Mouse (Mus musculus) midbrain, postnatal 0 days (tissue): ENCODE results near the gene Borcs6. TPM values are rescaled to one million over a fixed set of nuclear protein-coding genes. Genes with fewer than 3 reads are reported as not detected.

ENCODE experiments used
- ATAC-seq: fragments of 200-750 bp; cut with Nextera tagmentation; 2 replicates; pipeline ENCODE4 v1.8.0; 2017; ENCODE audit warnings: moderate number of reproducible peaks, mild to moderate bottlenecking, moderate TSS enrichment, moderate library complexity; ENCODE audit not compliant: low FRiP score
- DNase-seq: peaks from one replicate; pipeline ENCODE4 v3.0.0-alpha.2; 2015; ENCODE audit warnings: low spot score
- H3K27ac ChIP-seq: fragments of 300-500 bp; sonication (generic); 2 replicates; pipeline ENCODE4 v1.5.1; 2014; ENCODE audit warnings: low read depth, mild to moderate bottlenecking, low read length, mixed read lengths
- H3K27me3 ChIP-seq: fragments of 300-500 bp; sonication (generic); 2 replicates; pipeline ENCODE4 v1.6.1; 2014; ENCODE audit warnings: low read length, control low read depth, mixed read lengths; ENCODE audit not compliant: insufficient read depth
- H3K36me3 ChIP-seq: fragments of 300-500 bp; sonication (generic); 2 replicates; pipeline ENCODE4 v1.6.1; 2014; ENCODE audit warnings: low read length, control low read depth, mixed read lengths; ENCODE audit not compliant: insufficient read depth
- H3K4me1 ChIP-seq: fragments of 300-500 bp; sonication (generic); 2 replicates; pipeline ENCODE4 v1.6.1; 2014; ENCODE audit warnings: mild to moderate bottlenecking, control low read depth, antibody characterized with exemption, low read length, mixed read lengths; ENCODE audit not compliant: insufficient read depth
- H3K4me2 ChIP-seq: fragments of 300-500 bp; sonication (generic); 2 replicates; pipeline ENCODE4 v1.6.1; 2014; ENCODE audit warnings: low read depth, mild to moderate bottlenecking, low read length, mixed read lengths; ENCODE audit not compliant: poor library complexity, severe bottlenecking
- H3K4me3 ChIP-seq: fragments of 300-500 bp; sonication (generic); 2 replicates; pipeline ENCODE4 v1.5.1; 2014; ENCODE audit warnings: low read depth, mild to moderate bottlenecking, low read length, moderate library complexity
- H3K9ac ChIP-seq: fragments of 300-500 bp; sonication (generic); replicated peaks from 2 replicates; pipeline ENCODE4 v1.6.1; 2014; ENCODE audit warnings: mild to moderate bottlenecking, low read length, moderate library complexity, mixed read lengths; ENCODE audit not compliant: poor library complexity, severe bottlenecking
- H3K9me3 ChIP-seq: fragments of 300-500 bp; sonication (generic); 2 replicates; pipeline ENCODE4 v1.6.1; 2016; ENCODE audit warnings: low read length, control low read depth
- CTCF ChIP-seq: IDR thresholded peaks from 2 replicates; pipeline ENCODE4 v1.5.1; 2016; ENCODE audit warnings: antibody characterized with exemption, mild to moderate bottlenecking
- WGBS: fragments of 180-500 bp; shearing (Covaris S2); extraction: QIAGEN DNeasy Blood & Tissue Kit; methylation state at CpG from one replicate; pipeline ENCODE4 v1.1.7; 2014; 5-methylcytosine and 5-hydroxymethylcytosine counted together
- polyA plus RNA-seq: library from polyadenylated mRNA; unstranded; fragments of >200 nt; fragmentation: Nextera tagmentation; extraction: Ambion mirVana; gene quantifications from 2 replicates; pipeline ENCODE4 v1.2.1, GENCODE M21; 2015
- total RNA-seq: library from RNA; depleted of rRNA; stranded (reverse); fragments of >200 nt; gene quantifications from 2 replicates; pipeline ENCODE4 v1.2.3, GENCODE M21; 2014

The Borcs6 gene
- total and polyA plus RNA-seq, 2 experiments from 2014 or later: 21.3 to 33.3 TPM

- no peaks in the 10 kb centered on the region for H3K27me3 ChIP-seq
- DNase-seq (no peak), ATAC-seq (no peak)
- peaks cover 7% of the 10 kb centered on the region; the same call in 1 of the 2 replicates for H3K4me1 ChIP-seq
- TF ChIP-seq CTCF: no peak
- no peak overlapping the region for H3K4me2 ChIP-seq
- peaks cover 79% of the 10 kb centered on the region for H3K36me3 ChIP-seq
- H3K4me3 ChIP-seq: no peak overlapping the region
- no peaks in the 10 kb centered on the region for H3K9me3 ChIP-seq
- no peak overlapping the region for H3K9ac ChIP-seq
- no peak overlapping the region for H3K27ac ChIP-seq
- 93% methylated on average over 14 of the region's 14 CpGs for WGBS
Observed at GRCm38 (mm10) chr11:69104487-69104886, 45.0 kb downstream of the Borcs6 start.

- DNase-seq (no peak), ATAC-seq (no peak)
- no peaks in the 10 kb centered on the region for H3K27me3 ChIP-seq
- H3K9me3 ChIP-seq: no peaks in the 10 kb centered on the region
- peaks cover 79% of the 10 kb centered on the region for H3K36me3 ChIP-seq
- H3K4me2 ChIP-seq: no peak overlapping the region
- no peak overlapping the region for H3K4me3 ChIP-seq
- WGBS: 91% methylated on average over 6 of the region's 6 CpGs
- peaks cover 6% of the 10 kb centered on the region; the same call in 1 of the 2 replicates for H3K4me1 ChIP-seq
- H3K9ac ChIP-seq: no peak overlapping the region
- no peak overlapping the region for H3K27ac ChIP-seq
- TF ChIP-seq CTCF: no peak
Observed at GRCm38 (mm10) chr11:69105227-69105626, 45.7 kb downstream of the Borcs6 start.

GRCm38 (mm10) chr11:69105796-69106195 is 46.3 kb downstream of the Borcs6 start:
- Histone ChIP-seq H3K4me3 (no peak overlapping the region), H3K36me3 (peaks cover 79% of the 10 kb centered on the region), H3K4me1 (no peaks in the 10 kb centered on the region), H3K9ac (no peak overlapping the region), H3K27me3 (no peaks in the 10 kb centered on the region), H3K4me2 (no peak overlapping the region), H3K9me3 (no peaks in the 10 kb centered on the region), H3K27ac (no peak overlapping the region)
- TF ChIP-seq CTCF: no peak
- ATAC-seq (no peak), DNase-seq (no peak)
- 76% methylated on average over 2 of the region's 2 CpGs for WGBS

- Histone ChIP-seq H3K27ac (no peak overlapping the region), H3K4me2 (no peak overlapping the region), H3K4me1 (no peaks in the 10 kb centered on the region; the same call in 1 of the 2 replicates), H3K27me3 (no peaks in the 10 kb centered on the region), H3K36me3 (peaks cover 75% of the 10 kb centered on the region), H3K4me3 (no peak overlapping the region), H3K9me3 (no peaks in the 10 kb centered on the region), H3K9ac (no peak overlapping the region)
- TF ChIP-seq CTCF: no peak
- no peak for ATAC-seq
- WGBS: 95% methylated on average over 11 of the region's 11 CpGs
- DNase-seq: no peak
Observed at GRCm38 (mm10) chr11:69106299-69106698, 46.8 kb downstream of the Borcs6 start.

- Histone ChIP-seq H3K4me1 (no peaks in the 10 kb centered on the region; the same call in 1 of the 2 replicates), H3K36me3 (peaks cover 71% of the 10 kb centered on the region), H3K4me3 (no peak overlapping the region), H3K9me3 (no peaks in the 10 kb centered on the region), H3K27ac (no peak overlapping the region), H3K4me2 (no peak overlapping the region), H3K27me3 (no peaks in the 10 kb centered on the region), H3K9ac (no peak overlapping the region)
- 85% methylated on average over 11 of the region's 11 CpGs for WGBS
- no peak for TF ChIP-seq CTCF
- no peak for DNase-seq
- no peak for ATAC-seq
Observed at GRCm38 (mm10) chr11:69106842-69107241, 47.3 kb downstream of the Borcs6 start.

- no peak overlapping the region for H3K4me3 ChIP-seq
- H3K9me3 ChIP-seq: no peaks in the 10 kb centered on the region
- H3K4me1 ChIP-seq: no peaks in the 10 kb centered on the region; the same call in 1 of the 2 replicates
- no peak for DNase-seq
- TF ChIP-seq CTCF: no peak
- no peak for ATAC-seq
- H3K27ac ChIP-seq: no peak overlapping the region
- H3K36me3 ChIP-seq: peaks cover 63% of the 10 kb centered on the region
- H3K4me2 ChIP-seq: no peak overlapping the region
- no peak overlapping the region for H3K9ac ChIP-seq
- H3K27me3 ChIP-seq: no peaks in the 10 kb centered on the region
- WGBS: 91% methylated on average over 11 of the region's 11 CpGs
Observed at GRCm38 (mm10) chr11:69107676-69108075, 48.2 kb downstream of the Borcs6 start.
